Mouse (Mus musculus): ENCODE results near the gene Chtf18.
"Not testable (repeated sequence)": the region's sequence is repeated elsewhere in the genome, so short reads cannot be mapped to it uniquely, and the experiment has no call there.

Gene Chtf18

GRCm38 (mm10) chr17:25727265-25728008 is at the start of gene Chtf18, which contains the start of gene Rpusd1:
Gene Chtf18 (minus strand): TSS chr17:25727419.
Gene Rpusd1 (plus strand): TSS chr17:25727670.
- DNase-seq, result peak; percentile 100

- DNase-seq, result no peak
These were observed 48.3 kb upstream of the Chtf18 start for GRCm38 (mm10) chr17:25775318-25776062.

DNA sequence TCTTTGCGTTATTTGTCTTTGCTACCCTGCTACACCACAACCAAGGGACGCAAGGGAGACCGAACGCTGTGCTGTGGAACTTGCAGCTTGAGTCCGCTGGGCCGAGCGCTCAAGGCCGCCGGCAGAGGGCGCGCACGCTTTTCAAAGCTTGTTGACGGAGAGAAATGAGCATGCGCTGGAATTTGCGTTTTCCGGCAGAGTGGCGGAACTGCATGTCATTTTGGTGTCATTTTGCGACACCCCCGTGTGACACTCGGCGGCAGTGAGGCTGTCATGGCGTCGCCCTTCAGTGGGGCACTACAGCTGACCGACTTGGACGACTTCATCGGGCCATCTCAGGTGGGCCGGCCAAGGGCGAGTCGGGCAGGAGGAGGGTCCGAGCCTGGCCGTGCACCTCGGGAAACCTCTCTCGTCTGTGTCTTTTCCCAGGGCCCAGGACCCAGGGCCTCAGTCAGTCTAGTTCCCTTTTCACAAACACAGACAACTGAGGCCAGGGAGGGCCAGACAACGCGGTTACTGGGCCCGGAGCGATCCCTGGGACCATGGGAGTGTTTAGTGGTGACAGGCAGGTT is 46.4 kb upstream of the Chtf18 start, which contains the start of gene Narfl:
Narfl (plus strand) TSS at position 228 of the 572 bp plus-strand sequence.
- DNase-seq, result peak; percentile 98

GRCm38 (mm10) chr17:25769331-25769730 is 42.1 kb upstream of the Chtf18 start:
- DNase-seq, result no peak

DNA sequence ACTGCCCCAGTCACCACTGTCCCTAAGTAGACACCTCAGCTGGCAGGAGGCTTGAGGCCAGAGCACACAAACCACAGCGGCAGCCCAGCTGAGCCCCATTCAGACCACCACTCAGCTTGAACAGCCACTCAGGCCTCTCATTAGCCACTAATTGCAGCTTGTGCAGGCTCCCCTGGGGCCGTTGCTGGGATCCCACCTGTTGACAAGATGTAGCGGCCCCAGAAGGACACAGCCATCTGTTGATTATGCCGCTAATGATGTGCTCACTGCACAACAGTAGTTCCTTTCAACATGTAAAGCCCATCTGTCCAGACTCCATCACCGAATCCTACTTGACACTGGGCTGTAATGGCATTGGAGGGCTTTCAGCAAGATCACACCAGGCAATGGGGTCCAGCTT is 38.7 kb upstream of the Chtf18 start:
- no peak for DNase-seq

GRCm38 (mm10) chr17:25762591-25762990 is 35.4 kb upstream of the Chtf18 start:
- no peak for DNase-seq

DNA sequence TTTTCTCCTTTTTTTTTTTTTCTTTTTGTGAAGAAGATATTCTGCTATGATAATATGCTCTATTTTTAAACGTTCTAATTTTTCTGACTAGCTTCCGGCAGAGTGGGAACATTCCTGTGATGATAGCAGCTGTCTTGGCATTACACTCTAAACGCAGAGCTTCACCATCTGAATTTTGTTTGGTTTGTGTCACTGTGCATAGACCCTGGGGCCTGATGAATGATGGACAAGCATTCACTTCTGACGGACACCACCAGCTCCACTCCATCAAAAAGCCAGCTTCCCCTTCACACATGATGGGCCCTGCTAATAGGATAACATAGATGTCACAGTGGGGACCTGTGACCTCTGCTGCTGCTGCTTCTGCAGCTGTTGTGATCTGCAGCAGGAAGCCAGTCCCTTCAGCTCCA is 34.3 kb upstream of the Chtf18 start:
- DNase-seq, result no peak

GRCm38 (mm10) chr17:25760148-25760547 is 32.9 kb upstream of the Chtf18 start:
- DNase-seq, result no peak

GRCm38 (mm10) chr17:25757691-25758090 is 30.5 kb upstream of the Chtf18 start:
- no peak for DNase-seq

GRCm38 (mm10) chr17:25756378-25757242 is 29.4 kb upstream of the Chtf18 start:
- peak; percentile 38 for DNase-seq

GRCm38 (mm10) chr17:25755627-25756377 is 28.6 kb upstream of the Chtf18 start:
- peak; percentile 4 for DNase-seq

DNA sequence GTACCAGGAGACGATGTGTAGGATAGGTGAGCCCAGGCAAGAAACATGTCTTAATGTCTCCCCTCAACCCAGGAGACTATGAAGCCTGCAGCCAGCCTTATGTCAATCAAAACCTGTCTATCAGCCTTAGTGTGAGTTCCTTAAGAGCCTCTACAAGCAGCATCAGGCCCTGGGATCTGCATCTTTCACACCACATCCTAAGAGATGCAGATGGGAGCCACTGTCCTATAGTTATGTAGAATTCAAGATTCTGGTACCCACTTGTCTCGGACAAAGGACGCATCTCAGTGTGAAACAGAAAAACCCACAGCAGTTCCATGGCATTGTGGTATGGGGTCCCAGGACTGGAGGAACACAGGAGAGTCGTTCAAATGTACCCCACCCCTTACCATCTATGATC is 27.9 kb upstream of the Chtf18 start:
- DNase-seq, result no peak

- no peak for DNase-seq
These were observed 27.0 kb upstream of the Chtf18 start, which contains the start of gene Msln for GRCm38 (mm10) chr17:25754241-25754640. Gene Msln (minus strand): TSS chr17:25754378.

- peak; percentile 27 for DNase-seq
These were observed 24.2 kb upstream of the Chtf18 start for GRCm38 (mm10) chr17:25751446-25751845.

GRCm38 (mm10) chr17:25749314-25749713 is 22.1 kb upstream of the Chtf18 start:
- DNase-seq, result no peak

- DNase-seq, result no peak
These were observed 21.0 kb upstream of the Chtf18 start for GRCm38 (mm10) chr17:25748238-25748637.

DNA sequence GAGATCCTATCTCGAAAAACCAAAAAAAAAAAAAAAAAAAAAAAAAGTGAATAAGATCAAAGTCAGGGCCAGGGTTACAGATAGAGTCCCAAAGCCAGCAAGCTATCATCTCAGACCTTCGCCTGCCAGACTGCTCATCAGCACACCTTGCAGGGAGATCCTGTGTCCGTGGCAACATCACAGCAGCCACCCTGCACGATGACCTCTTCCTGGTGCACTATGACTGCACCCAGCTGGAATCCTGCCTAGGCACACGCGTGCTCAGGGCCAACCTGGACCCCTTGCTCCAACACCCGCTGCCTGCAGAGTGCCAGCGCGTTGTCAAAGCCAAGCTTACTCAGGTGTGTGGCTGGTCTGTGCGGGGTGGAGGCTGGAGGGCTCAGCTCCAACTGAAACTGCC is 17.1 kb upstream of the Chtf18 start:
- no peak for DNase-seq

DNA sequence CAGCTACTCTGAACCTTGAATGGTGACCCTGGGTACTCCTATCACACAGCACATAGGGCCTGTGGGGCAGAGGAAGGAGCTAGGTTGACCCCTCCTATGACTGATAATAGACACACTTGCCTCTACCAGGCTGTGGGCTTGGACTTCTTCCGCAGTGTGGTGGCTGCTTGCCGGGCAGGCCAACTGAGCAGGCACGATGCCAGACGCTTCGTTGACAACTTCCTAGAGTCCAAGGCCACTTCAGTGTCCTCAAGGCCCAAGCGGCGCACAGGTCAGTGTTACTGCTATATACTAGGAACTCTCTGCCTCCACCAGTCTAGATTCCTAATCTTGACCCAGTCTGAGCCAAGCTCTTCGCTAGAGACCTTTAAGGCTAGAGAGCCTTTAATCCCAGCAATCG is 16.6 kb upstream of the Chtf18 start:
- peak; percentile 27 for DNase-seq

DNA sequence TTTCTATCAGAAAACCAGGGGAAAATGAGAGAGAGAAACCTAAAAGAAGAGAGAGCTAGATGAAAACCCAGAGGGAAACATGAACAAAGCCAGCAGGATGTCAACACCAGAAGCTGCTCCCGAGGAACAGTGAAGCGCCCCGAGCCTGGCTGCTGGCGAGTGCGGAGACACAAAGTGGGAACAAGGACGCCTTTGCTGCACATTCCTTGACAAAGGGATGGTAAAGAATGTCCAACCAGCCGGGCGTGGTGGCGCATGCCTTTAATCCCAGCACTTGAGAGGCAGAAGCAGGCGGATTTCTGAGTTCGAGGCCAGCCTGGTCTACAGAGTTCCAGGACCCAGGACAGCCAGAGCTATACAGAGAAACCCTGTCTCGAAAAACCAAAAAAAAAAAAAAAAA is 14.3 kb upstream of the Chtf18 start:
- DNase-seq, result not testable (repeated sequence)

GRCm38 (mm10) chr17:25738861-25739260 is 11.6 kb upstream of the Chtf18 start:
- peak; percentile 34 for DNase-seq

DNA sequence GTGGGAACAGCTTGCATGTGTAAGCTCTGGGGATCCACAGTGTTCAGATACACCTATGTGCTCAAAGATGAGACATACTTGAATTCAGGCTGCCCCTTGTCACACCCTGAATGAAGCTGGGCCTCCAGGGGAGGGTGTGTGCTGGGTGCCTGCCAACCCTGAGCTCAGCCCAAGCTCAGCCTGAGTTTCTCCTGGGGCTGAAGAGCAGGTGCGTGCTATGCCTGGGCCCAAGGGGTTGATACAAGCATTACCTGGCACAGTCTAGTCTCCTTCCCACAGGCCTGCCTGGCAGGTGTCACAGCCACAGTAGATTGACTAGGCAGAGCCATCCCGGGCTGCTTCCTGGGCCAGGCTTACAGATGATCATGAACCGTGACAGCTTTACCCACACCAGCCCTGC is 8.5 kb upstream of the Chtf18 start, which contains the start of gene Mslnl:
Mslnl (plus strand) TSS at position 298 of the 400 bp plus-strand sequence.
- no peak for DNase-seq

DNA sequence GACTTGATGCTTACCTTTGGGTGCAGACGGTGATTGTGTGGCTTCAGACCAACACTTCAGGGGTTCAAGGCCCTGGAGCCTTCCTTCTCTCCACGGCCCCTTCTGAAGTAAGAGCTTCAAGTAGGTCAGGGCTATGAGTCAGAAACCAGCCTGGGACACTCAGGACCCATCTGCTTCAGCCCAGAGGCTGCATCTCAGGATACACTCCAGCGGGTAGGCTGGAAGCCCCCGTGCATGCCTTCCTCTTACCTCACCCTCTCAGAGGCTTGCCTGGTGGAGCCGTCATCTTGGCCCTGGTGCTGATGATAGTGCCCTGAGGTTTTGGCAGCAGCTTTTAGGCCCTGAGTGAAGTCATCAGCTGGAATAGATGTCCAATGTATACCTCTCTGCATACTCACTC is 8.0 kb upstream of the Chtf18 start:
- no peak for DNase-seq
